Mouse (Mus musculus): ENCODE measurements around the gene Dcdc2a.

The Dcdc2a gene

GRCm38 (mm10) chr13:25055873-25056667 lies at the start of gene Dcdc2a:
TSS of gene Dcdc2a (plus strand) at chr13:25056004.
- no peak for DNase-seq (ENCODE audit: extremely low read depth, insufficient read length, low spot score)

GRCm38 (mm10) chr13:25007115-25007514 lies 48.7 kb upstream of the Dcdc2a start:
- DNase-seq (ENCODE audit: extremely low read depth, insufficient read length, low spot score) = no peak

- no peak for DNase-seq (ENCODE audit: extremely low read depth, insufficient read length, low spot score)
These were observed 37.5 kb upstream of the Dcdc2a start for GRCm38 (mm10) chr13:25018316-25018715.

- DNase-seq (ENCODE audit: extremely low read depth, insufficient read length, low spot score) = peak; percentile 96
These were observed 35.8 kb upstream of the Dcdc2a start, which contains the start of gene Mrs2 for GRCm38 (mm10) chr13:25019793-25020539. TSS of gene Mrs2 (minus strand) at chr13:25020379.

GRCm38 (mm10) chr13:25020540-25020892 lies 35.3 kb upstream of the Dcdc2a start:
- DNase-seq (ENCODE audit: extremely low read depth, insufficient read length, low spot score) = no peak

- DNase-seq (ENCODE audit: extremely low read depth, insufficient read length, low spot score) = no peak
These were observed 33.4 kb upstream of the Dcdc2a start for GRCm38 (mm10) chr13:25022386-25022785.

GRCm38 (mm10) chr13:25023129-25023528 lies 32.7 kb upstream of the Dcdc2a start:
- DNase-seq (ENCODE audit: extremely low read depth, insufficient read length, low spot score) = no peak

- no peak for DNase-seq (ENCODE audit: extremely low read depth, insufficient read length, low spot score)
These were observed 31.1 kb upstream of the Dcdc2a start for GRCm38 (mm10) chr13:25024655-25025054.

GRCm38 (mm10) chr13:25026409-25027113 lies 29.2 kb upstream of the Dcdc2a start:
- DNase-seq (ENCODE audit: extremely low read depth, insufficient read length, low spot score) = no peak

- DNase-seq (ENCODE audit: extremely low read depth, insufficient read length, low spot score) = no peak
These were observed 28.7 kb upstream of the Dcdc2a start for GRCm38 (mm10) chr13:25027114-25027425.

GRCm38 (mm10) chr13:25039488-25039887 lies 16.3 kb upstream of the Dcdc2a start:
- DNase-seq (ENCODE audit: extremely low read depth, insufficient read length, low spot score) = no peak

- DNase-seq (ENCODE audit: extremely low read depth, insufficient read length, low spot score) = no peak
These were observed 3.1 kb upstream of the Dcdc2a start for GRCm38 (mm10) chr13:25052671-25053070.

- no peak for DNase-seq (ENCODE audit: extremely low read depth, insufficient read length, low spot score)
These were observed 671 bp upstream of the Dcdc2a start for GRCm38 (mm10) chr13:25055111-25055554.

- DNase-seq (ENCODE audit: extremely low read depth, insufficient read length, low spot score) = no peak
These were observed 10.9 kb downstream of the Dcdc2a start for GRCm38 (mm10) chr13:25066659-25067058.

- DNase-seq (ENCODE audit: extremely low read depth, insufficient read length, low spot score) = no peak
These were observed 11.4 kb downstream of the Dcdc2a start for GRCm38 (mm10) chr13:25067183-25067582.

- DNase-seq (ENCODE audit: extremely low read depth, insufficient read length, low spot score) = no peak
These were observed 14.0 kb downstream of the Dcdc2a start for GRCm38 (mm10) chr13:25069765-25070164.

- DNase-seq (ENCODE audit: extremely low read depth, insufficient read length, low spot score) = no peak
These were observed 15.0 kb downstream of the Dcdc2a start for GRCm38 (mm10) chr13:25070791-25071190.

- DNase-seq (ENCODE audit: extremely low read depth, insufficient read length, low spot score) = no peak
These were observed 21.5 kb downstream of the Dcdc2a start for GRCm38 (mm10) chr13:25077262-25077661.

- no peak for DNase-seq (ENCODE audit: extremely low read depth, insufficient read length, low spot score)
These were observed 27.4 kb downstream of the Dcdc2a start for GRCm38 (mm10) chr13:25083144-25083572.

- peak; percentile 13 for DNase-seq (ENCODE audit: extremely low read depth, insufficient read length, low spot score)
These were observed 29.3 kb downstream of the Dcdc2a start for GRCm38 (mm10) chr13:25085147-25085546.

- DNase-seq (ENCODE audit: extremely low read depth, insufficient read length, low spot score) = no peak
These were observed 35.5 kb downstream of the Dcdc2a start for GRCm38 (mm10) chr13:25091347-25091746.

Data from 3134 (cell line).